Mouse (Mus musculus) neural tube, embryonic 14.5 days (tissue): ENCODE results near the gene Akr1c12. TPM values are rescaled to one million over a fixed set of nuclear protein-coding genes. Genes with fewer than 3 reads are reported as not detected.
"Not testable (repeated sequence)": the region's sequence is repeated elsewhere in the genome, so short reads cannot be mapped to it uniquely, and the experiment has no call there.

Experiments used
- ATAC-seq: fragments of 200-750 bp; cut with Nextera tagmentation; 2 replicates; pipeline ENCODE4 v1.8.0; 2017; ENCODE audit warnings: low read depth, mild to moderate bottlenecking, moderate TSS enrichment, moderate library complexity
- H3K27ac ChIP-seq: fragments of 300-500 bp; sonication (generic); 2 replicates; pipeline ENCODE4 v1.5.1; 2014; ENCODE audit warnings: low read depth, mild to moderate bottlenecking, control low read depth, low read length, moderate library complexity, mixed read lengths
- H3K27me3 ChIP-seq: fragments of 300-500 bp; sonication (generic); 2 replicates; pipeline ENCODE4 v1.6.1; 2014; ENCODE audit warnings: low read length; ENCODE audit not compliant: control insufficient read depth, insufficient read depth
- H3K36me3 ChIP-seq: fragments of 300-500 bp; sonication (generic); 2 replicates; pipeline ENCODE4 v1.6.1; 2014; ENCODE audit warnings: low read length, mixed read lengths; ENCODE audit not compliant: control insufficient read depth, insufficient read depth
- H3K4me1 ChIP-seq: fragments of 300-500 bp; sonication (generic); 2 replicates; pipeline ENCODE4 v1.6.1; 2014; ENCODE audit warnings: low read length; ENCODE audit not compliant: control insufficient read depth, insufficient read depth
- H3K4me2 ChIP-seq: fragments of 300-500 bp; sonication (generic); 2 replicates; pipeline ENCODE4 v1.6.1; 2014; ENCODE audit warnings: mild to moderate bottlenecking, low read depth, low read length, control low read depth
- H3K4me3 ChIP-seq: fragments of 300-500 bp; sonication (generic); 2 replicates; pipeline ENCODE4 v1.5.1; 2014; ENCODE audit warnings: low read depth, low read length, control low read depth, mixed read lengths
- H3K9ac ChIP-seq: fragments of 300-500 bp; sonication (generic); replicated peaks from 2 replicates; pipeline ENCODE4 v1.6.1; 2014; ENCODE audit warnings: low read depth, mild to moderate bottlenecking, control low read depth, low read length, mixed read lengths
- H3K9me3 ChIP-seq: fragments of 300-500 bp; sonication (generic); 2 replicates; pipeline ENCODE4 v1.6.1; 2016; ENCODE audit warnings: low read length; ENCODE audit not compliant: control insufficient read depth
- WGBS: fragments of 180-500 bp; shearing (Covaris S2); extraction: QIAGEN DNeasy Blood & Tissue Kit; methylation state at CpG from one replicate; pipeline ENCODE4 v1.1.7; 2014; 5-methylcytosine and 5-hydroxymethylcytosine counted together
- polyA plus RNA-seq: library from polyadenylated mRNA; unstranded; fragments of >200 nt; fragmentation: Nextera tagmentation; extraction: Ambion mirVana; gene quantifications from 2 replicates; pipeline ENCODE4 v1.2.1, GENCODE M21; 2014

The Akr1c12 gene
- 0.17 and 0.39 TPM in 2 replicates for polyA plus RNA-seq

DNA sequence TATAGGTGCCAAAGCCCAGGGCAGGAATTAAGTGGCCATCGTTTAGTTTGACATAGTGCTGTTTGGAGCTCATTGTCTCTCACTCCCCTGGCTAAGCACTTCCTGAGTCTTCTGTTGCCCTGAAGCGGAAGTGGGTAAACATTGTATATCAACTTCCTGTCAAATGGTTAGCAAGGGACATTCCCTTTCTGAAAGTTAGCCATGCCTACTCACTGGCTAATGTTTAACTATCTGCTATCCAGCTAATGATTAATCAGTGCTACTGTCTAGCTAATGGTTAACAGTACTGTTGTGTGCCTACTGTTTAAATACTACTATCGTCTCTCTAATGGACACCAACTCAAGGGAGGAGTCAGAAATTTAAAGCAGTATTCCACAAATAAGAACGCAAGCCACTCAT is at the start of gene Akr1c12:
Gene Akr1c12, minus strand, starts transcription at position 150 of the 400 bp plus-strand sequence.
- Histone ChIP-seq H3K27me3 (no peaks in the 10 kb centered on the region), H3K4me2 (no peak within 1 kb of the TSS), H3K9me3 (no peaks in the 10 kb centered on the region), H3K9ac (no peak within 1 kb of the TSS), H3K36me3 (no peaks in the 10 kb centered on the region), H3K27ac (no peak within 1 kb of the TSS), H3K4me1 (no peaks in the 10 kb centered on the region), H3K4me3 (no peak within 1 kb of the TSS)
- 40% methylated on average over 4 of the region's 4 CpGs for WGBS
- no peak for ATAC-seq

GRCm38 (mm10) chr13:4318773-4319172 is 39.5 kb upstream of the Akr1c12 start:
- Histone ChIP-seq H3K9ac (no peak overlapping the region), H3K36me3 (no peaks in the 10 kb centered on the region), H3K4me2 (no peak overlapping the region), H3K27ac (no peak overlapping the region), H3K4me3 (no peak overlapping the region), H3K27me3 (no peaks in the 10 kb centered on the region), H3K9me3 (no peaks in the 10 kb centered on the region), H3K4me1 (no peaks in the 10 kb centered on the region)
- ATAC-seq = no peak
- WGBS = 92% methylated on average over 2 of the region's 2 CpGs

DNA sequence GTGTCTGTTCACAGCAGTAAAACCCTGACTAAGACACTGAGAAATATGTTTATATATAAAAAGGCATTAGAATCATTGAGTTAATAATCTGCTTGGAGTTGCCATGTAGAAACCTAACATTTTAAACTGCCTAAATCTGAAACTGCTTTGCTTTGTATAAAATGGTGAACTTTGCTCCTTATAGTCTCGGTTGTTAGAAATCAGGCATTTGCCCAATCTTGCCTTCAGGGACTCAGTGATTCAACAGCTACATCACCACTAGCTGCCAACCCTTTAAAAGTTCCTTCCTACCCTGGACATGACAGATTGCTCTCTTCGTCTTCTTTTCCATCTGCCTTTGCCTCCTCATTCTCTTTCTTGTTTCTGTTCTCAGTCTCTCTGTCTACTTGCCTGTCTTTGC is 34.7 kb upstream of the Akr1c12 start:
- Histone ChIP-seq H3K4me1 (no peaks in the 10 kb centered on the region), H3K9ac (no peak overlapping the region), H3K27ac (no peak overlapping the region), H3K9me3 (no peaks in the 10 kb centered on the region), H3K4me3 (no peak overlapping the region), H3K27me3 (no peaks in the 10 kb centered on the region), H3K36me3 (no peaks in the 10 kb centered on the region), H3K4me2 (no peak overlapping the region)
- ATAC-seq = no peak
- WGBS = 83% methylated on average over 2 of the region's 2 CpGs

DNA sequence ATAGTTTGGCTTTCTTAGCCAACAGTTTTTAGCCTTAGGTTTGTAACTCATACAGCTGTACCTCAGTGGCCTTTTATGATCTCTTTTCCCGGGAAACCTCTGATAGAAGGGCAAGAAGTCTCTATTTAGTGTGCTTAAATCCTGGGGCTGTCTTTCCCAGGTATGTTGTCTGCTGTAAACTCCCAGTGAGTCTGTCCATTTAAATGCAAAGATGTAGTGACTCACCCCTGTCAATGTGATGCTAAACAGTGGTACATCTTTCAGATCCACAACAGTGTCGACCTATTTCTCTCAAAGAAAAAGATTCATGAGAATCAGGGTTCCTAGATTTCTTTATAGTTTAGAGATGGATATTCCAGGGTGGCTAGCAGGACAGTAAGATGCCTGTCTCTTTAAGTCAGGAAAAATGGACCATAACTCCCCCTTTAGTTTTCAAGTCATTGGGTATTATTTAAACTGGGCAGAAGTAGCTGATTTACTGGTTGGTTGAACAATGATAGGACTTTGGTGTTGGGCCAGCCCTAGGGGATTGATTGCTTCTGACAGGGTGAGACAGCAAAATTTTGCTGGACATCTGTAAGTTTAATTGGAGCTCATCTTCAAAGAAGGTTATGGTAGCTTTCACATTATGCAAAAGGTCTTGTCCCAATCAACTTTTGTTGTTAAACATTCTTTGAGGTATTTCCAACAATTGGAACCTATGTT is 25.8 kb upstream of the Akr1c12 start:
- Histone ChIP-seq H3K9ac (no peak overlapping the region), H3K4me2 (no peak overlapping the region), H3K27ac (no peak overlapping the region), H3K4me3 (no peak overlapping the region), H3K4me1 (no peaks in the 10 kb centered on the region), H3K27me3 (no peaks in the 10 kb centered on the region), H3K36me3 (no peaks in the 10 kb centered on the region), H3K9me3 (no peaks in the 10 kb centered on the region)
- 39% methylated on average over 2 of the region's 2 CpGs for WGBS
- ATAC-seq = no peak

DNA sequence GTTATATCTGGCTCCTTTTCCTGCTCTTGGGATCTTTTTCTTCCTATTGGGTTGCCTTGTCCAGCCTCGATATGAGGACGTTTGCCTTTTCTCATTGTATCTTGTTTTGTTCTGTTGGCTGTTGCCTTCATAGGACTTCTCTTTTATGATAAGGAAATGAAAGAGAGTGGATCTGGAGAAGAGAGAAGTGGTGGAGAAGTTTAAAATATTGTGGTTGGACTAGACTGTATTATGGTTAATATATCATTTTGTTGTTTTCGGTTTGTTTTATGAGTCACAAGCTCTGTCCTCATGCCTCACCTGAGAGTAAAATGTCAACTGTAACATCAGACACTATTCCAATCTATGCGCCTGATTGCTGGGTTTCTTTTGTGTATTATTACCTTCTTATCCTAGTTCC is 17.8 kb upstream of the Akr1c12 start:
- no peaks in the 10 kb centered on the region for H3K36me3 ChIP-seq
- ATAC-seq = no peak
- no peak overlapping the region for H3K4me2 ChIP-seq
- H3K9ac ChIP-seq = no peak overlapping the region
- no peak overlapping the region for H3K4me3 ChIP-seq
- no peaks in the 10 kb centered on the region for H3K9me3 ChIP-seq
- H3K27me3 ChIP-seq = no peaks in the 10 kb centered on the region
- no peak overlapping the region for H3K27ac ChIP-seq
- WGBS = 93% methylated on average over 4 of the region's 4 CpGs
- H3K4me1 ChIP-seq = no peaks in the 10 kb centered on the region

DNA sequence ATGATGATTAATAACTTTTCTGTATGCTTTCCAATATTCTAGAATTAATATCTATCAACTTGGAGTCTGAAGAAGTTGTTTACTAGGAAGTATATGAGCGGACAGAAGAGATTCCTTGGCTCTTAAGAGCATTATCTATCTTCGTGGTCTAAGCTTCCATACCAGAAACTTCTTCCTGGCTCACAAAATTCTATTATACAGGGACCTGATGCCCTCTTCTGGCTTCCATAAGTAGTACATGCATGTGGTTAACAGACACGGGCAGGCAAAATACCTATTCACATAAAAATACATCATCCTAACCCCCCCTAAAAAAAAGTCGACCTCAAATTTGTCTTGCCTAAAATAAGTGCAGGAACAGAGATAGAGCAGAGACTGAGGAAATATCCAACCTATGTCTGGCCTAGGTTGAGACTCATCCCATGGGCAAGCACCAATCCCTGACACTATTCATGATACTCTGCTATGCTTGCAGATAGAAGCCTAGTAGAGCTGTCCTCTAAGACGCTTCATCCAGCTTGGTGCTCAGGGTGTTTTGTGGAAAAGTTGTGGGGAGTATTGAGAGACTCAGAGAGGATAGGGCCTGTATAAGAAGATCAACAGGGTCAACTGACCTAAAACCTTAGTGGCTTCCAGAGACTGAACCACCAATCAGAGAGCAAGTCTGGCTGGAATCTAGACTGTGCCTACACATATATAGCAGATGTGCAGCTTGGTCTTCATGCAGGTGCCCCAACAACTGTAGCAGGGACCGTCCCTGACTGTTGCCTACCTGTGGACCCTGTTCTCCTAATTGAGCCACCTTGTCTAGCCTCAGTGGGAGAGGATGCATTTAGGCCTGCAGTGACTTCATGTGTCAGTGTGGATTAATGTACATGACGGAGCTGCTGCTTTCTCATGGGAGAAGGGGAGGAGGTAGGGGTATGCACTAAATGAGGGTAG is 2.5 kb upstream of the Akr1c12 start:
- ATAC-seq = peak; percentile 82; the same call in 1 of the 2 replicates
- no peaks in the 10 kb centered on the region for H3K4me1 ChIP-seq
- H3K4me2 ChIP-seq = no peak overlapping the region
- H3K36me3 ChIP-seq = no peaks in the 10 kb centered on the region
- no peak overlapping the region for H3K27ac ChIP-seq
- WGBS = 42% methylated on average over 7 of the region's 7 CpGs
- H3K9me3 ChIP-seq = no peaks in the 10 kb centered on the region
- no peaks in the 10 kb centered on the region for H3K27me3 ChIP-seq
- H3K9ac ChIP-seq = no peak overlapping the region
- H3K4me3 ChIP-seq = no peak overlapping the region

- Histone ChIP-seq H3K4me2 (no peak overlapping the region), H3K9ac (no peak overlapping the region), H3K27me3 (no peaks in the 10 kb centered on the region), H3K4me1 (no peaks in the 10 kb centered on the region), H3K27ac (no peak overlapping the region), H3K4me3 (no peak overlapping the region), H3K36me3 (no peaks in the 10 kb centered on the region), H3K9me3 (no peaks in the 10 kb centered on the region)
- no peak for ATAC-seq
- WGBS = 89% methylated on average over 2 of the region's 2 CpGs
These were observed 1.7 kb downstream of the Akr1c12 start for GRCm38 (mm10) chr13:4277526-4277925.

GRCm38 (mm10) chr13:4270860-4271259 is 8.4 kb downstream of the Akr1c12 start:
- Histone ChIP-seq H3K9me3 (no peaks in the 10 kb centered on the region), H3K27me3 (no peaks in the 10 kb centered on the region), H3K36me3 (no peaks in the 10 kb centered on the region), H3K4me1 (no peaks in the 10 kb centered on the region), H3K27ac (no peak overlapping the region), H3K9ac (no peak overlapping the region), H3K4me3 (no peak overlapping the region), H3K4me2 (no peak overlapping the region)
- ATAC-seq = no peak

DNA sequence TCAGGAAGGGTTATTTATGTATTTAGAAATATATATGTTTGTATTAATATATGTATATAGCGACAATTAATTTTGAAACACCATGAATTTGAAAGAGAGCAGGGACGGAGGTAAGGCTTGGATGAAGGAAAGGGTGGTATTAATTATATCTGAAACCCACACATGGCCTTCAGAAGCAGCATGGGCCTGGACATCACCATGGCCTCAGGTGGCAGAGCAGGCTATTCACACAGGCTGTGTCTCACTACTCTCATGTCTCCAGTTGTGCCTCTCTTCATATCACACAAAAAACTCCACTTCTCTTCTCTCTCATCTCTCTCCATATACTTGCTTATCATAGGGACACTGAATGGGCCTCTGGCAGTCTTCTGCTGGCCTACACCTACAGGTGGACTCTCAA is 13.8 kb downstream of the Akr1c12 start:
- H3K4me2 ChIP-seq, H3K36me3 ChIP-seq, ATAC-seq, H3K27ac ChIP-seq, H3K4me1 ChIP-seq, H3K9ac ChIP-seq, H3K4me3 ChIP-seq, H3K27me3 ChIP-seq, H3K9me3 ChIP-seq: not testable (repeated sequence)
- WGBS = 87% methylated on average over 2 of the region's 2 CpGs
